Mouse (Mus musculus): ENCODE data around the gene Myh6.

DNA sequence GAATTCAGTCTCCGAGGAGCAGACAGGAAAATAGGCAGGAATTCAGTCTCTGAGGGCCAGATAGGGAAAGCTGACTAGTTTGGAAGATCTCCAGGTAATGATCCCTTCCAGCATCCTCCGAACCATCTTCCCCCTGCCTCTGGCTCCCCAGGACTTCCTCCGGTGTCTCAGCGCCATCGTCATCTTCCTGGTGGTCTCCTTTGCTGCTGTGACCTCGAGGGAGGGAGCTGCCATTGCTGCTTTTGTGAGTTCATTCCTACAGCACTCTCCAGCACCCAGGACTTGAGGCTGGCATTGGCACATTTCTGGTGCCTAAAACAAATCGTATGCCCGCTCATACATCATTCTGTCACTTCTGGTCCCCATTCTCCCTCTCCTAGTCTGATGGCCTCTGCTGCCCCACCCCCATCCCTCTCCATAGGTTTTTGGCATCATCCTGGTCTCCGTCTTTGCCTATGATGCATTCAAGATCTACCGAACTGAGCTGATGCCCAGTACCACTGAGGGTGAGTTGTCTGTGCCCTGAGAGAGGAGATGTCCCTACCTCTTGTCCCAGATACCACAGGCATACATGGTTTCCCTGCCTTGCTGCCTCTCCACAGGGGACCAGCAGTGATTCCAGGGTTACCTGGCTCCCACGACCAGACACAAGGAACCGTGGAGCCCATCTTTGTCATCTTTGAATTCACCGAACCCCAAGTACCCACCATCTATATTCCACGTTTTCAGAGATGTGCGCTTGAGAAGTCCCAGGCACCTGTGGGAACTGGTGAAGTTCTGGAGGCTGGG is 28.1 kb downstream of the Myh6 start:
- TF ChIP-seq GATA1 (IDR thresholded peaks at IDR 0.05; ENCODE audit: borderline replicate concordance, low read length) (no peak), FLI1 (IDR thresholded peaks at IDR 0.05; ENCODE audit: low read length) (no peak)

Measured in megakaryocyte, embryonic 14.5 days (primary cell).